Mouse (Mus musculus) intestine, embryonic 15.5 days (tissue): ENCODE measurements at regions not wholly inside any gene's neighbourhood (a gene's known extent, or its start where the extent isn't known, plus 50 kb on each side); places are given as distances from the start of the nearest gene placed in this dataset.

ENCODE experiments used
- ATAC-seq: fragments of 200-750 bp; cut with Nextera tagmentation; 2 replicates; pipeline ENCODE4 v1.8.0; 2017; ENCODE audit warnings: moderate TSS enrichment, moderate library complexity
- H3K27ac ChIP-seq: fragments of 300-500 bp; sonication (generic); 2 replicates; pipeline ENCODE4 v1.5.1; 2015; ENCODE audit warnings: mild to moderate bottlenecking, inconsistent platforms
- H3K27me3 ChIP-seq: fragments of 300-500 bp; sonication (generic); replicated peaks from 2 replicates; pipeline ENCODE4 v1.6.1; 2015; ENCODE audit warnings: inconsistent platforms
- H3K36me3 ChIP-seq: fragments of 300-500 bp; sonication (generic); 2 replicates; pipeline ENCODE4 v1.6.1; 2015; ENCODE audit warnings: inconsistent platforms
- H3K4me1 ChIP-seq: fragments of 300-500 bp; sonication (generic); replicated peaks from 2 replicates; pipeline ENCODE4 v1.6.1; 2015; ENCODE audit warnings: inconsistent platforms
- H3K4me2 ChIP-seq: fragments of 300-500 bp; sonication (generic); replicated peaks from 2 replicates; pipeline ENCODE4 v1.6.1; 2015; ENCODE audit warnings: mild to moderate bottlenecking, inconsistent platforms
- H3K4me3 ChIP-seq: fragments of 300-500 bp; sonication (generic); replicated peaks from 2 replicates; pipeline ENCODE4 v1.5.1; 2015; ENCODE audit warnings: inconsistent platforms
- H3K9ac ChIP-seq: fragments of 300-500 bp; sonication (generic); 2 replicates; pipeline ENCODE4 v1.6.1; 2015; ENCODE audit warnings: inconsistent platforms
- H3K9me3 ChIP-seq: fragments of 300-500 bp; sonication (generic); 2 replicates; pipeline ENCODE4 v1.6.1; 2016; ENCODE audit warnings: inconsistent platforms
- WGBS: fragments of 180-500 bp; shearing (Covaris S2); methylation state at CpG from one replicate; pipeline ENCODE4 v1.1.7; 2015; 5-methylcytosine and 5-hydroxymethylcytosine counted together

GRCm38 (mm10) chr4:127600919-127601318, 242.9 kb upstream of the Gjb5 start:
- H3K4me3 ChIP-seq = no peak overlapping the region

GRCm38 (mm10) chr4:127598610-127599009, 240.6 kb upstream of the Gjb5 start:
- Histone ChIP-seq H3K9ac (no peak overlapping the region), H3K4me2 (no peak overlapping the region), H3K4me3 (no peak overlapping the region), H3K36me3 (no peaks in the 10 kb centered on the region), H3K27me3 (no peaks in the 10 kb centered on the region), H3K27ac (no peak overlapping the region), H3K4me1 (no peaks in the 10 kb centered on the region), H3K9me3 (no peaks in the 10 kb centered on the region)
- 36% methylated on average over 3 of the region's 3 CpGs for WGBS
- no peak for ATAC-seq

More at GRCm38 (mm10) chr4:127600919-127601318, 242.9 kb upstream of the Gjb5 start:
- no peak for ATAC-seq
- Histone ChIP-seq H3K27me3 (no peaks in the 10 kb centered on the region), H3K36me3 (no peaks in the 10 kb centered on the region), H3K9me3 (no peaks in the 10 kb centered on the region), H3K9ac (no peak overlapping the region), H3K27ac (no peak overlapping the region), H3K4me2 (no peak overlapping the region), H3K4me1 (no peaks in the 10 kb centered on the region)
- 70% methylated on average over 8 of the region's 8 CpGs for WGBS

DNA sequence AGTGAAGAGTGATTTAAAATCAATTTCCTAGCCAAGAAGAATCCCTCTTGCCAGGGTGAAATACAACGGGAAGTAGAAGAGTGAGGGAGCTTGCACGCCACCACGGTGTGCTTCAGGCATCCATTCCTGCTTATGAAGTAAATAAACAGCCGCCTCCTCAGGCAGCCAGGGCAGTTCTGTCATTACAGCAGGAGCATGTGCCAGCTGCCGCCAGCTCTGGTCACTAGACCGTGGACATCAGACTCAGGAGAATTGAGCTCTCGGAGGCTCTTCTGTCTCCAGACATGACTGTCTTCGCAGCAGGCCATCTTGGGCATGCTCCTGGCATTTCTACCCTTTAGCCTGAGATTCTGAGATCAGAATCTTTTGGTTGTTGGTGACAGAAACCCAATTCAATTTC, 236.1 kb upstream of the Gjb5 start:
- Histone ChIP-seq H3K36me3 (no peaks in the 10 kb centered on the region), H3K27me3 (no peaks in the 10 kb centered on the region), H3K9ac (no peak overlapping the region), H3K4me2 (no peak overlapping the region), H3K27ac (no peak overlapping the region), H3K4me3 (no peak overlapping the region), H3K4me1 (no peaks in the 10 kb centered on the region), H3K9me3 (no peaks in the 10 kb centered on the region)
- no peak for ATAC-seq
- 66% methylated on average over 8 of the region's 8 CpGs for WGBS

DNA sequence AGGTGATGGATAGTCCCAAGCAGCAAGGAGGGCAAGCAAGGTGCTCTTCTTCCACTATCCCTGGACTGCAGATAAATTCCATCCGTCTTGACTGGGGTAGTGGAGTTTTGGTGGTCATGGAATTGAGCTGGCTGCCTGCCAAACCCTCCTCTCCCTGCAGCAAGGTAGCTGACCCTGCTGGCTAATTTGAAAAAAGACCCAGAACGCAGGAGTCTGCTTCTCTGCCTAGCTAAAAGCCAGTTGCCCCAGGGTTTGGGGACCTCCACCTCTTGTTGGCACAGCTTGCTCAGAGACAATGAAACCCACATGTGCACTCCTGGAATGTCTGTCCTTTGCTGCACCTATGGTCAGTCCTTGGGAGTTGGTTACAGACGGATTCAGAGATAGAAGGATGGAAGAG, 233.6 kb upstream of the Gjb5 start:
- H3K4me1 ChIP-seq = no peaks in the 10 kb centered on the region
- no peaks in the 10 kb centered on the region for H3K9me3 ChIP-seq
- no peak overlapping the region for H3K27ac ChIP-seq
- H3K27me3 ChIP-seq = no peaks in the 10 kb centered on the region
- no peak overlapping the region for H3K4me3 ChIP-seq
- 44% methylated on average over 3 of the region's 3 CpGs for WGBS
- no peak for ATAC-seq
- H3K4me2 ChIP-seq = no peak overlapping the region
- H3K36me3 ChIP-seq = no peaks in the 10 kb centered on the region
- no peak overlapping the region for H3K9ac ChIP-seq

GRCm38 (mm10) chr4:127586822-127587221, 228.8 kb upstream of the Gjb5 start:
- no peak overlapping the region for H3K4me2 ChIP-seq
- no peak overlapping the region for H3K4me3 ChIP-seq
- no peak for ATAC-seq
- no peaks in the 10 kb centered on the region for H3K36me3 ChIP-seq
- no peak overlapping the region for H3K27ac ChIP-seq
- no peaks in the 10 kb centered on the region for H3K27me3 ChIP-seq
- 62% methylated on average over 4 of the region's 4 CpGs for WGBS
- H3K4me1 ChIP-seq = no peaks in the 10 kb centered on the region
- no peaks in the 10 kb centered on the region for H3K9me3 ChIP-seq
- H3K9ac ChIP-seq = no peak overlapping the region

DNA sequence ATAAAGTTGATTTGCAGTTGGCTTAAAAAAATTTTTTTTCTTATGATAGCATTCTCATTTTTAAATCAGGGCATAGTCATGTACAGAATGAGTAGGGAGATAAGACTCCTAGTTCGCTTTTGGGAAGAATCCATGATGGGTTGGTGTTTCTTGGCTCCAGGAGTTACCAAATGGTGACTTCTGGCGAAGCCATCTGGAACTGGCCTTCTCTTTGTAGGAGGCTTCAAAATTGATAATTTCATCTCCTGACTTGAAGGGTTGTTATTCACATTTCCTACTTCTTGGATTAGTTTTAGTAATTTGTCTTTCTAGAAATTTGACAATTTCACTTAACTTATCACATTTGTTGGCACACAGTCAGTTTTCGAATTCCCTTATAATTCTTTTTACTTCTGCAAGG, 218.5 kb upstream of the Gjb5 start:
- H3K4me1 ChIP-seq = no peaks in the 10 kb centered on the region
- ATAC-seq = no peak
- no peak overlapping the region for H3K9ac ChIP-seq
- no peaks in the 10 kb centered on the region for H3K27me3 ChIP-seq
- H3K4me3 ChIP-seq = no peak overlapping the region
- no peak overlapping the region for H3K27ac ChIP-seq
- H3K9me3 ChIP-seq = no peaks in the 10 kb centered on the region
- no peaks in the 10 kb centered on the region for H3K36me3 ChIP-seq
- 87% methylated on average over 3 of the region's 3 CpGs for WGBS
- no peak overlapping the region for H3K4me2 ChIP-seq

- no peak overlapping the region for H3K27ac ChIP-seq
- ATAC-seq = no peak
- no peak overlapping the region for H3K4me3 ChIP-seq
- H3K4me2 ChIP-seq = no peak overlapping the region
- no peaks in the 10 kb centered on the region for H3K27me3 ChIP-seq
- H3K4me1 ChIP-seq = no peaks in the 10 kb centered on the region
- no peak overlapping the region for H3K9ac ChIP-seq
- no peaks in the 10 kb centered on the region for H3K9me3 ChIP-seq
- no peaks in the 10 kb centered on the region for H3K36me3 ChIP-seq
- 74% methylated on average over 5 of the region's 5 CpGs for WGBS
These were observed 204.6 kb upstream of the Gjb5 start for GRCm38 (mm10) chr4:127562602-127563001.

- Histone ChIP-seq H3K9me3 (no peaks in the 10 kb centered on the region), H3K4me1 (no peaks in the 10 kb centered on the region), H3K27me3 (no peaks in the 10 kb centered on the region), H3K36me3 (no peaks in the 10 kb centered on the region), H3K4me2 (no peak overlapping the region), H3K27ac (no peak overlapping the region), H3K9ac (no peak overlapping the region), H3K4me3 (no peak overlapping the region)
- no peak for ATAC-seq
- 48% methylated on average over 7 of the region's 7 CpGs for WGBS
These were observed 200.6 kb upstream of the Gjb5 start for GRCm38 (mm10) chr4:127558572-127558971.

- H3K4me3 ChIP-seq = no peak overlapping the region
- no peaks in the 10 kb centered on the region for H3K36me3 ChIP-seq
- WGBS = 64% methylated on average over 12 of the region's 12 CpGs
- H3K9ac ChIP-seq = no peak overlapping the region
- ATAC-seq = no peak
- no peaks in the 10 kb centered on the region for H3K9me3 ChIP-seq
- H3K4me1 ChIP-seq = no peaks in the 10 kb centered on the region
- H3K27ac ChIP-seq = no peak overlapping the region
- H3K4me2 ChIP-seq = no peak overlapping the region
- H3K27me3 ChIP-seq = no peaks in the 10 kb centered on the region
These were observed 194.7 kb upstream of the Gjb5 start for GRCm38 (mm10) chr4:127552456-127553225.

GRCm38 (mm10) chr4:127549581-127549980, 191.6 kb upstream of the Gjb5 start:
- Histone ChIP-seq H3K27me3 (no peaks in the 10 kb centered on the region), H3K4me1 (no peaks in the 10 kb centered on the region), H3K9me3 (no peaks in the 10 kb centered on the region), H3K4me2 (peak overlapping the region; percentile 42), H3K27ac (no peak overlapping the region), H3K4me3 (no peak overlapping the region; the same call in 1 of the 2 replicates), H3K36me3 (no peaks in the 10 kb centered on the region), H3K9ac (no peak overlapping the region)
- no peak for ATAC-seq
- WGBS = 33% methylated on average over 12 of the region's 12 CpGs

DNA sequence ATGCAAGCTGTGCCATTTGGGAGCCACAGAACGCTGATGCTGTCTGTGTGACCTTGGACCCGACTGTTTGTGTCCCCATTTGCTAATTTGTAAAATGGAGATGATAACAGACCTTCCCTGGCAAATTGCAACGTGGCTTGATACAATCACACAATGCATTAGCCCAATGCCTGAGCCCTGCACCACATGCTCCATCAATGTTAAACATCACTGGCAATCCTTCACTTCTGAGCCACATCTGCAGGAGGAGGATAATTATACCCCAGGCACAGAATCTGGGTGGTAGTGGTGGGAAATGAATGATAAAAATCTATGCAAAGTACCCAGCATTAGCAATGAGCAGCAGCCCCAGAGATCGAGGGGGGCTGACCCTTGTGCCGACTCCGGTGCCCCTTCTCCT, 191.0 kb upstream of the Gjb5 start:
- Histone ChIP-seq H3K27me3 (no peaks in the 10 kb centered on the region), H3K4me1 (no peaks in the 10 kb centered on the region), H3K9me3 (no peaks in the 10 kb centered on the region), H3K36me3 (no peaks in the 10 kb centered on the region), H3K4me2 (peak overlapping the region; percentile 42; the same call in 1 of the 2 replicates), H3K9ac (no peak overlapping the region), H3K27ac (no peak overlapping the region), H3K4me3 (no peak overlapping the region)
- WGBS = 44% methylated on average over 6 of the region's 6 CpGs
- ATAC-seq = no peak

- H3K4me1 ChIP-seq = no peaks in the 10 kb centered on the region
- no peak overlapping the region for H3K9ac ChIP-seq
- H3K27ac ChIP-seq = no peak overlapping the region
- WGBS = 82% methylated on average over 6 of the region's 6 CpGs
- no peak overlapping the region for H3K4me2 ChIP-seq
- H3K27me3 ChIP-seq = no peaks in the 10 kb centered on the region
- no peak for ATAC-seq
- H3K4me3 ChIP-seq = no peak overlapping the region
- H3K9me3 ChIP-seq = no peaks in the 10 kb centered on the region
- no peaks in the 10 kb centered on the region for H3K36me3 ChIP-seq
These were observed 187.1 kb upstream of the Gjb5 start for GRCm38 (mm10) chr4:127545106-127545505.

DNA sequence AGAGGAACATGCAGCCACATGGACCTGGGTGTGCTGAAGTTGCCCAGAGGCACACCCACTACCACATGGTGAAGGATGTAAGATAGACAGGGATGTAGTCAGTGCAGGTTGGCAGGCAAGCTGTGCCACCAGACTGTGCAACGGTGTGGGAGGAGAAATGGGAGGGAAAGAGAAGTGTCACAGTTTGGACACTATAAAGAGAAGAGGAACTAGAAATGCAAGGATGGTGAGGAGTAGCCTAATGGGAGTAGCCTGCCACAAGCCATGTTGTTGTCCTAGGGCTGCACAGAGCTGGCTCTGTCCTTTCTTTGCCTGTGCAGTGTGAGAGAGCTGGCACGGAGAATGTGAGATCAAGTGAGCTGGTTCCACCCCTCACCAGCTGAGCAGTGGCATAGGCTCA, 185.3 kb upstream of the Gjb5 start:
- no peak for ATAC-seq
- Histone ChIP-seq H3K4me2 (no peak overlapping the region), H3K36me3 (no peaks in the 10 kb centered on the region), H3K4me3 (no peak overlapping the region), H3K27me3 (no peaks in the 10 kb centered on the region), H3K4me1 (no peaks in the 10 kb centered on the region), H3K9ac (no peak overlapping the region), H3K27ac (no peak overlapping the region), H3K9me3 (no peaks in the 10 kb centered on the region)
- 90% methylated on average over 2 of the region's 2 CpGs for WGBS
